Mouse (Mus musculus): Measurements from ENCODE around the gene Scap. TPM values are rescaled to one million over a fixed set of nuclear protein-coding genes. Genes with fewer than 3 reads are reported as not detected.

The Scap gene
- polyA plus RNA-seq (2017; shearing (Covaris generic)) = 71.0 TPM

DNA sequence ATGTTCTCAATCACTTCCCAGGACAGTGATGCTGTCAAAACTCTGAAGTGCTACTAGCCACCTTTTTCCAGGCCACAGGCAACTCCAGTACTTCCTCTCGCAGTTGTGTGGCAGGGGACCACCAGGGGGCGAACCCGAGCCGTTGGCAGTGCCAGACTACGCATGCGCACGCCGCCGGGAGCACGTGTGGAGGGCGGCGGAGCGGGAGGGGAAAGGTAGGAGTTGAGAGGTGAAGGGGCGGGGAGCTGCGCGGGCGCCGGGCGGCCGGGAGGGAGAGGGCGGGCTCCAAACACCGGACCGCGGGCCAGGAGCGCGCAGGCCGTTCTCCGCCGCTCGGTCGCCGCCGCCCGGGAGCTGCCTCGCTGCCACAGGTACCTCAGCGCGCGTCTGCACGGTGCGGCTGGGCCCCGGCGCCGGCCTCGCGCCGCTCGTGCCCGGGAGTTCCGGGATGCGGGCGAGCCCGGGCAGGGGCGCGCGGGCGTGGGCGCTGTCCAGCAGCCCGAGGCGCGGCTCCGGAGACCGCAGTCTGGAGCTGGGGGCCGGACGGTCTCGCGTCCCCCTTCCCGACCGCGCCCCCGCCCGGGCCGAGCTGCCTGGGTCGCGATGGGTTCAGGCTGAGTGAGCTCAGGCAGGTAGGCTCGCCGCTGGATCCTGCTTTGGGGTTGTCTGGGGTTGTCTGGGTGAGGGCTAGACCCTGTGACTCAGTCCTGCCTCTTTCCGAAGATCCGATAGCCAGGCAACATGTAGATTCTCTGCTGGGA, at the start of gene Scap:
Scap (plus strand) TSS at position 154 of the 761 bp plus-strand sequence.

DNA sequence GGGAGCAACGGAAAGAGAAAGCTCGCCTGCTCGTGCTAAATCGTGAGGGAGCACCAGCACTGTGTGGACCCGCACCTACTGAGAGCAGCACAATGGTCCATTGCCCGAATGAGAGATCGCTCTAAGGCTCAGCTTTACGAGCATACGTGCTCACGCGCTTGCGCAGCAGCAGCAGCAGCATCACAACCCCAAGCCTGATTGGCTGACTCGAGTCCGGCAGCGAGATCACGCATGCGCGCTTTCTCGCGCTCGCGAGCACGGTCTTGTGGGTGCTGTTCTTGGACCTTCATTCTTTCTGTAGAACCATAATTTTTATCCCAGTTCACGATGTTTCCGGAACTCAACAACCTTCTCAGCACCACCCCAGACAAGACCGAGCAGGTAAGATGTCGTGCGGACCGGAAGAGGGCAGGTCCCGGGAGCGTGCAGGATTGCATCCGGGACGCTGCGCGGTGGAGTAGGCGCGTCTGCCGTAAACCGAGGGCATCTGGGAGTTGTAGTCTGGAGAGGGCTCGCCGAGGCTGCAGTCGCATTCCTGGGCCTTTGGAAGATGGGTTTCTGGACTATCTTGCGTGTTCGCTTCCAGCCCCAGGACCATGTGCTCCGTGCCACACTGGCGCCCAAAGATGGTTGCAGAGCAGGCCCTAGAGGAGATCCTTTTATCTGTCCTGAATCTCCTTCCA, 28.0 kb upstream of the Scap start, which contains the start of gene Elp6:
Elp6 (plus strand) TSS at position 205 of the 683 bp plus-strand sequence.

DNA sequence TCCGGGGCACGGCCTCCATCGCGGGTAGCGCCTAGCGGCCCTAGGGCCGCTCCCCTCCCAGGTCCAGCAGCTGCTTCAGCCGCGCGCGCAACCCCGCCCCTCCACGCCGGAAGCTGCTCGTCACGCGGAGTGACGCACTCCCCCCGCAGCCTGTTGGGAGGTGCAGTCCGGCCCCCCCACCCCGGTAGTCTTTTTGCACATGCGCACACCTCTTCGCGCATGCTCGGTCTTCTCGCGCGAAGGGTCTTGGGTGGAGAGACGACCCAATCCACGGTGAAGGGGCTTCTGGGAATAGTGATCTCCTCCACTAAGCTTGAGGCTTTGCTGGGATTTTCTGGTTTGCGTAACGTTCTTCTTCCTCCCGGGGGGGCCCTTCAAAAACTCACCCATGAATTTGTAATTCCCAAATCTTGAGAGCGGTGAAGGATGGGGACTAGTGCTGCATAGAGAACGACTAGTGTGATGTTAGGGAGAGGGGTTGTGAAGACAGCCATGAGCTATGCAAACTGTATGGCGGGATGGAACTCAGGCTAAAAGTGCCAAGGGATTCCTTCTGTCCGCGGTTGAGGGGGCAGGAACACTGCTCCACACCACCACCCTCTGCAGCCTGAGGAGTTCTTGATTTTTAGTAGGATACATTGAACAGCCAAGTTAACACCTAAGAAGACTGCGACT, 75.1 kb downstream of the Scap start, which contains the start of gene Ptpn23:
Ptpn23 (minus strand) TSS at position 115 of the 675 bp plus-strand sequence.

DNA sequence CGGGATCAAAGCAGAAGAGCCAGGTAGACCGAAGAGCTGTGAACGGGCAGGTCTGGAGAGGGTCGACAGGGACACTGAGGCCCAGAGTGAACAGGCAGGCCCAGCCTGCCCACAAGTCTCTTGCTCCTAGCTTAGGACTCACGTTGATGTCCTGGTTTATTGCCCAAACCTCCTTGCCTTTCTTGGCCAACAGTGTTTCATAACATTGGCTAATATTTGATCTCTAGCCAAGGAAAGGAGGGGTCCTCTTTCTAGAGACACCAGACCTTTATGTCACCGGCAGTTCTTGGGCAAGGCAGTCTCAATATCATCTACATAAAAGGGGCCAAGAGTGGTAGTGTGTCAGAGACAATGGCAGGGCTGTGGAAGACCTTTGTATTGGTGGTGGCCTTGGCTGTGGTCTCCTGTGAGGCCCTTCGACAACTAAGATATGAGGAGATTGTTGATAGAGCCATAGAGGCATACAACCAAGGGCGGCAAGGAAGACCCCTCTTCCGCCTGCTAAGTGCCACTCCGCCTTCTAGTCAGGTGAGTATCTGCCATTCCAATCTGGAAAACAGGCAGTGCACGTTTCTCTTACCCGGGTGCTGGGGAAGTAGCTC, 86.5 kb downstream of the Scap start, which contains the start of gene Ngp:
Ngp (plus strand) TSS at position 237 of the 602 bp plus-strand sequence.

Other genes starting within 250 kb of the Scap start
- 67.0 TPM for gene Smarcc1, start 215.6 kb upstream of the Scap start, polyA plus RNA-seq (2017; shearing (Covaris generic))
- 135 TPM for gene Dhx30, start 215.5 kb upstream of the Scap start, polyA plus RNA-seq (2017; shearing (Covaris generic))
- 0.07 TPM for gene Cspg5, start 89.5 kb upstream of the Scap start, polyA plus RNA-seq (2017; shearing (Covaris generic))
- 15.3 TPM for gene Elp6, start 28.1 kb upstream of the Scap start, polyA plus RNA-seq (2017; shearing (Covaris generic))
- 5.7 TPM for gene Ptpn23, start 74.9 kb downstream of the Scap start, polyA plus RNA-seq (2017; shearing (Covaris generic))
- gene Ngp, start 86.5 kb downstream of the Scap start, polyA plus RNA-seq (2017; shearing (Covaris generic)) = not detected
- 9.2 TPM for gene Klhl18, start 143.4 kb downstream of the Scap start, polyA plus RNA-seq (2017; shearing (Covaris generic))
- 0.74 TPM for gene Kif9, start 143.7 kb downstream of the Scap start, polyA plus RNA-seq (2017; shearing (Covaris generic))
- 37.0 TPM for gene Setd2, start 199.3 kb downstream of the Scap start, polyA plus RNA-seq (2017; shearing (Covaris generic))